Mouse (Mus musculus) activated CD4-positive, CD25-positive, alpha-beta regulatory T cell, adult 4 months (primary cell): ENCODE data around the gene Mfsd9. TPM values are rescaled to one million over a fixed set of nuclear protein-coding genes. Genes with fewer than 3 reads are reported as not detected.

Source experiments
- polyA plus RNA-seq, 2 experiments: library from polyadenylated mRNA; unstranded; fragments of 100-300 nt; shearing (Covaris generic); gene quantifications; one replicate each; pipeline ENCODE4 v1.2.1; 2017

The Mfsd9 gene
- polyA plus RNA-seq, 2 experiments from 2014 or later, result 0.81 to 1.1 TPM

Other genes with a start within 250 kb of the Mfsd9 start
- not detected for gene Slc9a4, start 210.6 kb downstream of the Mfsd9 start, polyA plus RNA-seq
- gene Slc9a2, start 110.1 kb downstream of the Mfsd9 start, polyA plus RNA-seq, result not detected
- not detected for gene Tmem182, start 14.9 kb upstream of the Mfsd9 start, polyA plus RNA-seq